Mouse (Mus musculus) testis, adult 2 months (tissue): ENCODE measurements around the gene Obscn.

ENCODE experiments used
- CTCF ChIP-seq: fragments of 200-500 bp; IDR thresholded peaks from 2 replicates; pipeline ENCODE4 v1.5.1; 2012; ENCODE audit warnings: low read depth, mild to moderate bottlenecking, inconsistent platforms, low read length, moderate library complexity; ENCODE audit not compliant: control insufficient read depth, insufficient read depth, insufficient replicate concordance
- POLR2A ChIP-seq: fragments of 200-500 bp; IDR thresholded peaks from 2 replicates; pipeline ENCODE4 v1.6.1; 2012; ENCODE audit warnings: low read depth, mild to moderate bottlenecking, inconsistent platforms, low read length, moderate library complexity; ENCODE audit not compliant: control insufficient read depth

DNA sequence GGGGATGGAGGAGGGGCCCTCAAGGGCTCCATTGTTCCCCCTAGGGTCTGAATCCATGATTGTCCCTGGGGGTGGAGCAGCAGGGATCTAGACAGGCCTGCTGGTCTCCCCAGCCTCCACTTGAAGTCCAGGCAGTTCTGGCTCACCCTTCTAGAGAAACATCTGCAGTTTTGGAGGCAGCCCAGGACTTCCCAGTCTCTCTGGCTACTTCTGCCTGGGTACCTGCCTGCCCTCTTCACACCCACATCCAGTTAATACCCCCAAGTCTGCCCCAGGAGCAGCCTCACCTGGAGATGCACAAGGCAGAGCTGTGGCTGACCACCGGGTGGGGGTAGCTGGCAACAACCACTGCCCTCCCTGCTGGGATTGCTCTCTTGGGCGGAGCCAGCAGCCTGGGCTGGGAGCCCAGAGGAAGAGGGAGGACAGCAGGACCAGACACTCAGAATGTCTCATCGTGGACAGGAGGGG is 46.7 kb upstream of the Obscn start, which contains the start of gene Gjc2:
- no peak for TF ChIP-seq CTCF
- no peak for TF ChIP-seq POLR2A
